Comparison of ENCODE assay signal across 11 mouse cellular contexts in genomic region chr4:133630326-133630920, GRCm38 (mm10). TPM values are rescaled to one million over a fixed set of nuclear protein-coding genes. Genes with fewer than 3 reads are reported as not detected.
DNase-seq lines count a peak whose midpoint lies in the region; ATAC-seq and TF ChIP-seq lines count a peak whose summit lies in the region.
"Had no signal": no experiment of that assay in that cellular context is flagged by ENCODE, and none has a peak within 500 bp of the region (broad histone marks: within the 10 kb centered on the region; RNA-seq: fewer than 3 reads in every experiment).

No protein-coding gene starts in this region.

- H3K4me1 ChIP-seq in intestine, postnatal 0 days (replicated peaks; ENCODE audit: control insufficient read depth, insufficient read depth, low read length) = no peaks in the 10 kb centered on the region
- H3K4me1 ChIP-seq in intestine, embryonic 16.5 days (ENCODE audit: control insufficient read depth, insufficient read depth, low read length) = peaks cover 22% of the 10 kb centered on the region
- peaks cover 31% of the 10 kb centered on the region for H3K4me1 ChIP-seq in midbrain, embryonic 13.5 days (replicated peaks)
- peaks cover 42% of the 10 kb centered on the region for H3K4me1 ChIP-seq in midbrain, embryonic 10.5 days

- H3K36me3 ChIP-seq in intestine, postnatal 0 days (ENCODE audit: control insufficient read depth, insufficient read depth) = peaks cover 15% of the 10 kb centered on the region; the same call in 1 of the 2 replicates
- H3K36me3 ChIP-seq in intestine, embryonic 16.5 days (ENCODE audit: control insufficient read depth, insufficient read depth, low read length) = peaks cover 6% of the 10 kb centered on the region
- peaks cover 21% of the 10 kb centered on the region for H3K36me3 ChIP-seq in midbrain, embryonic 13.5 days
- H3K36me3 ChIP-seq in midbrain, embryonic 10.5 days = peaks cover 18% of the 10 kb centered on the region

- WGBS in intestine, postnatal 0 days = 92% methylated on average over 8 of the region's 8 CpGs
- WGBS in intestine, embryonic 16.5 days = 87% methylated on average over 8 of the region's 8 CpGs
- 92% methylated on average over 8 of the region's 8 CpGs for WGBS in midbrain, embryonic 13.5 days
- 92% methylated on average over 8 of the region's 8 CpGs for WGBS in midbrain, embryonic 10.5 days

- no peaks in the 10 kb centered on the region for H3K27me3 ChIP-seq in intestine, postnatal 0 days (replicated peaks; ENCODE audit: control insufficient read depth, insufficient read depth, low read length)
- H3K27me3 ChIP-seq in intestine, embryonic 16.5 days (replicated peaks; ENCODE audit: control insufficient read depth, insufficient read depth, low read length) = no peaks in the 10 kb centered on the region
- H3K27me3 ChIP-seq in midbrain, embryonic 13.5 days = no peaks in the 10 kb centered on the region
- H3K27me3 ChIP-seq in midbrain, embryonic 10.5 days (ENCODE audit: low read depth, poor library complexity, severe bottlenecking) = 0 out of 2 replicates have a peak, but pooled peaks cover 3% of the 10 kb centered on the region

- no peak overlapping the region for H3K9ac ChIP-seq in intestine, postnatal 0 days (ENCODE audit: low read depth, low read length)
- H3K9ac ChIP-seq in intestine, embryonic 16.5 days (ENCODE audit: low read depth, low read length) = no peak overlapping the region
- 0 out of 2 replicates have a peak overlapping the region, but pooled peaks have one; percentile 14 for H3K9ac ChIP-seq in midbrain, embryonic 13.5 days (replicated peaks)

- ATAC-seq in intestine, postnatal 0 days = no peak
- no peak for ATAC-seq in intestine, embryonic 16.5 days
- no peak for ATAC-seq in midbrain, embryonic 13.5 days
- ATAC-seq: inflammation-experienced regulatory T-cells, adult 6 months had no signal

- peak; percentile 39 for DNase-seq in adrenal gland, postnatal 10 days
- DNase-seq in adrenal gland, adult 18-20 months (ENCODE audit: low spot score in 2 of 2) = no peak
- no peak for DNase-seq in midbrain, embryonic 10.5 days (ENCODE audit: low spot score)
- DNase-seq in naive thymus-derived CD4-positive, alpha-beta T cell, adult 2 months (ENCODE audit: low read depth) = peak; percentile 32
- DNase-seq in embryo, embryonic 11 days = no peak
- DNase-seq: midbrain, embryonic 14.5 days; thymus, postnatal 25 days had no signal

- H3K27ac ChIP-seq in intestine, postnatal 0 days (ENCODE audit: low read depth, low read length) = no peak overlapping the region
- no peak overlapping the region for H3K27ac ChIP-seq in intestine, embryonic 16.5 days (ENCODE audit: low read length)
- no peak overlapping the region for H3K27ac ChIP-seq in midbrain, embryonic 13.5 days
- no peak overlapping the region for H3K27ac ChIP-seq in midbrain, embryonic 10.5 days (replicated peaks)

- no peaks in the 10 kb centered on the region for H3K9me3 ChIP-seq in intestine, postnatal 0 days (ENCODE audit: control insufficient read depth)
- no peaks in the 10 kb centered on the region for H3K9me3 ChIP-seq in intestine, embryonic 16.5 days (ENCODE audit: control insufficient read depth, low read length)
- H3K9me3 ChIP-seq in midbrain, embryonic 13.5 days = no peaks in the 10 kb centered on the region
- no peaks in the 10 kb centered on the region for H3K9me3 ChIP-seq in midbrain, embryonic 10.5 days (replicated peaks)

- H3K4me2 ChIP-seq in intestine, postnatal 0 days (replicated peaks; ENCODE audit: low read depth) = peak overlapping the region; percentile 93; the same call in 1 of the 2 replicates
- H3K4me2 ChIP-seq in intestine, embryonic 16.5 days (ENCODE audit: low read depth, low read length) = no peak overlapping the region
- H3K4me2 ChIP-seq in midbrain, embryonic 13.5 days (replicated peaks) = no peak overlapping the region

- no peak for TF ChIP-seq CTCF in intestine, postnatal 0 days (IDR thresholded peaks at IDR 0.05; ENCODE audit: low read depth)

- H3K4me3 ChIP-seq in intestine, postnatal 0 days (ENCODE audit: low read depth, low read length) = no peak overlapping the region
- H3K4me3 ChIP-seq in intestine, embryonic 16.5 days (ENCODE audit: low read length) = no peak overlapping the region
- H3K4me3 ChIP-seq in midbrain, embryonic 13.5 days (replicated peaks) = no peak overlapping the region
- no peak overlapping the region for H3K4me3 ChIP-seq in midbrain, embryonic 10.5 days

RNA-seq across cellular contexts. Expression of gene Zdhhc18, which starts 19.5 kb away (rescaled TPM):
- 10 to 100 TPM; 25.3 to 26.0 TPM for total RNA-seq in adrenal gland, postnatal 10 days (2021)
- 10 to 100 TPM; 19.6 to 34.5 TPM for total RNA-seq in adrenal gland, adult 18-20 months (2021)
- 1.8 and 2.3 TPM in 2 replicates for polyA plus RNA-seq in intestine, postnatal 0 days (2015; fragmentation: Nextera tagmentation; extraction: Ambion mirVana)
- polyA plus RNA-seq in intestine, embryonic 16.5 days (2015; fragmentation: Nextera tagmentation; extraction: Ambion mirVana) = 1.3 and 1.6 TPM in 2 replicates
- polyA plus RNA-seq in midbrain, embryonic 13.5 days (2015; fragmentation: Nextera tagmentation; extraction: Ambion mirVana) = 3.5 and 4.1 TPM in 2 replicates
- 3.0 and 3.1 TPM in 2 replicates for polyA plus RNA-seq in midbrain, embryonic 10.5 days (2016; fragmentation: Nextera tagmentation; extraction: Ambion mirVana)

RNA-seq across cellular contexts. Expression of gene Sfn, which starts 28.5 kb away (rescaled TPM):
- 1 to 10 TPM; 2.2 to 3.8 TPM for total RNA-seq in adrenal gland, postnatal 10 days (2021)
- 1 to 10 TPM; 1.4 to 1.9 TPM for total RNA-seq in adrenal gland, adult 18-20 months (2021)
- 34.8 and 37.6 TPM in 2 replicates for polyA plus RNA-seq in intestine, postnatal 0 days (2015; fragmentation: Nextera tagmentation; extraction: Ambion mirVana)
- 50.1 and 59.9 TPM in 2 replicates for polyA plus RNA-seq in intestine, embryonic 16.5 days (2015; fragmentation: Nextera tagmentation; extraction: Ambion mirVana)
- polyA plus RNA-seq in midbrain, embryonic 13.5 days (2015; fragmentation: Nextera tagmentation; extraction: Ambion mirVana) = 0.89 and 1.2 TPM in 2 replicates
- 7.8 and 9.9 TPM in 2 replicates for polyA plus RNA-seq in midbrain, embryonic 10.5 days (2016; fragmentation: Nextera tagmentation; extraction: Ambion mirVana)

RNA-seq across cellular contexts. Expression of gene Pigv, which starts 42.0 kb away (rescaled TPM):
- total RNA-seq in adrenal gland, postnatal 10 days (2021) = 10 to 100 TPM; 11.9 to 18.6 TPM
- total RNA-seq in adrenal gland, adult 18-20 months (2021) = 10 to 100 TPM; 16.3 to 20.4 TPM
- polyA plus RNA-seq in intestine, postnatal 0 days (2015; fragmentation: Nextera tagmentation; extraction: Ambion mirVana) = 10.7 and 12.5 TPM in 2 replicates
- 16.6 and 18.5 TPM in 2 replicates for polyA plus RNA-seq in intestine, embryonic 16.5 days (2015; fragmentation: Nextera tagmentation; extraction: Ambion mirVana)
- 13.7 and 16.0 TPM in 2 replicates for polyA plus RNA-seq in midbrain, embryonic 13.5 days (2015; fragmentation: Nextera tagmentation; extraction: Ambion mirVana)
- polyA plus RNA-seq in midbrain, embryonic 10.5 days (2016; fragmentation: Nextera tagmentation; extraction: Ambion mirVana) = 18.7 and 19.5 TPM in 2 replicates

RNA-seq across cellular contexts. Expression of gene Gpn2, which starts 46.3 kb away (rescaled TPM):
- 10 to 100 TPM; 12.9 to 13.3 TPM for total RNA-seq in adrenal gland, postnatal 10 days (2021)
- 10 to 100 TPM; 16.2 to 16.4 TPM for total RNA-seq in adrenal gland, adult 18-20 months (2021)
- 16.1 and 18.4 TPM in 2 replicates for polyA plus RNA-seq in intestine, postnatal 0 days (2015; fragmentation: Nextera tagmentation; extraction: Ambion mirVana)
- 17.1 and 17.3 TPM in 2 replicates for polyA plus RNA-seq in intestine, embryonic 16.5 days (2015; fragmentation: Nextera tagmentation; extraction: Ambion mirVana)
- 20.6 and 23.5 TPM in 2 replicates for polyA plus RNA-seq in midbrain, embryonic 13.5 days (2015; fragmentation: Nextera tagmentation; extraction: Ambion mirVana)
- 27.9 and 28.7 TPM in 2 replicates for polyA plus RNA-seq in midbrain, embryonic 10.5 days (2016; fragmentation: Nextera tagmentation; extraction: Ambion mirVana)

RNA-seq across cellular contexts. Expression of gene Gpatch3, which starts 55.9 kb away (rescaled TPM):
- 1 to 10 TPM; 5.7 to 8.1 TPM for total RNA-seq in adrenal gland, postnatal 10 days (2021)
- total RNA-seq in adrenal gland, adult 18-20 months (2021) = 1 to 10 TPM; 5.7 to 7.2 TPM
- 7.1 and 7.2 TPM in 2 replicates for polyA plus RNA-seq in intestine, postnatal 0 days (2015; fragmentation: Nextera tagmentation; extraction: Ambion mirVana)
- 5.5 and 7.5 TPM in 2 replicates for polyA plus RNA-seq in intestine, embryonic 16.5 days (2015; fragmentation: Nextera tagmentation; extraction: Ambion mirVana)
- polyA plus RNA-seq in midbrain, embryonic 13.5 days (2015; fragmentation: Nextera tagmentation; extraction: Ambion mirVana) = 7.6 and 7.8 TPM in 2 replicates
- 8.9 and 10.9 TPM in 2 replicates for polyA plus RNA-seq in midbrain, embryonic 10.5 days (2016; fragmentation: Nextera tagmentation; extraction: Ambion mirVana)

Comparison
In these comparisons a context has a peak if more than half of its experiments do, and no peak if none do; other contexts are left out.
1. DNase-seq: peak in adrenal gland, postnatal 10 days (single experiment) and naive thymus-derived CD4-positive, alpha-beta T cell, adult 2 months (single experiment); none in adrenal gland, adult 18-20 months (0 of 2), midbrain, embryonic 10.5 days (single experiment) and embryo, embryonic 11 days (single experiment).